Mouse (Mus musculus) macrophage (primary cell): Measurements from ENCODE around the gene Arhgap11a. TPM values are rescaled to one million over a fixed set of nuclear protein-coding genes. Genes with fewer than 3 reads are reported as not detected.

ENCODE experiments used
- H3K27ac ChIP-seq: fragments of 350-480 bp; formaldehyde crosslinking; 2 replicates; pipeline ENCODE4 v1.9.0; 2021
- H3K36me3 ChIP-seq: fragments of 350-480 bp; formaldehyde crosslinking; 2 replicates; pipeline ENCODE4 v1.9.0; 2021; ENCODE audit errors: inconsistent target
- H3K4me3 ChIP-seq: fragments of 350-480 bp; formaldehyde crosslinking; 2 replicates; pipeline ENCODE4 v1.9.0; 2021; ENCODE audit errors: inconsistent target
- H3K79me2 ChIP-seq: fragments of 350-480 bp; formaldehyde crosslinking; 2 replicates; pipeline ENCODE4 v1.9.0; 2021; ENCODE audit errors: inconsistent target
- WGBS: methylation state at CpG from one replicate; pipeline ENCODE4 v1.1.7; 2026; ENCODE audit warnings: inconsistent platforms; ENCODE audit not compliant: missing documents; 5-methylcytosine and 5-hydroxymethylcytosine counted together
- polyA plus RNA-seq: library from polyadenylated mRNA; stranded (reverse); fragments of 250-400 nt; gene quantifications from 3 replicates; pipeline ENCODE4 v1.2.4, GENCODE M21; 2018; ENCODE audit warnings: inconsistent platforms

Gene Arhgap11a
- polyA plus RNA-seq, 1 experiment from 2014 or later, result 23.1 TPM

- no peak within 1 kb of the TSS for H3K4me3 ChIP-seq
- WGBS, result 69% methylated on average over 16 of the region's 23 CpGs
- no peaks in the 10 kb centered on the region; the same call in 1 of the 2 replicates for H3K79me2 ChIP-seq
- H3K27ac ChIP-seq, result no peak within 1 kb of the TSS
- peaks cover 20% of the 10 kb centered on the region; the same call in 1 of the 2 replicates for H3K36me3 ChIP-seq
Observed at GRCm38 (mm10) chr2:113828943-113829882, 19.2 kb downstream of the Arhgap11a start, which contains the start of gene Scg5. Gene Scg5 (minus strand): TSS chr2:113829121.

GRCm38 (mm10) chr2:113828086-113828942, 20.1 kb downstream of the Arhgap11a start:
- WGBS, result 65% methylated on average over 17 of the region's 17 CpGs

GRCm38 (mm10) chr2:113823909-113824308, 24.6 kb downstream of the Arhgap11a start:
- H3K79me2 ChIP-seq, result no peaks in the 10 kb centered on the region
- H3K36me3 ChIP-seq, result no peaks in the 10 kb centered on the region
- 0% methylated on average over 2 of the region's 2 CpGs for WGBS
- H3K27ac ChIP-seq, result no peak overlapping the region
- H3K4me3 ChIP-seq, result no peak overlapping the region

More at GRCm38 (mm10) chr2:113828086-113828942, 20.1 kb downstream of the Arhgap11a start:
- H3K27ac ChIP-seq, result no peak overlapping the region
- peaks cover 11% of the 10 kb centered on the region; the same call in 1 of the 2 replicates for H3K36me3 ChIP-seq
- no peak overlapping the region for H3K4me3 ChIP-seq
- H3K79me2 ChIP-seq, result no peaks in the 10 kb centered on the region; the same call in 1 of the 2 replicates

GRCm38 (mm10) chr2:113822367-113822766, 26.1 kb downstream of the Arhgap11a start:
- Histone ChIP-seq H3K79me2 (no peaks in the 10 kb centered on the region), H3K4me3 (no peak overlapping the region), H3K36me3 (no peaks in the 10 kb centered on the region), H3K27ac (no peak overlapping the region)
- 97% methylated on average over 8 of the region's 8 CpGs for WGBS

DNA sequence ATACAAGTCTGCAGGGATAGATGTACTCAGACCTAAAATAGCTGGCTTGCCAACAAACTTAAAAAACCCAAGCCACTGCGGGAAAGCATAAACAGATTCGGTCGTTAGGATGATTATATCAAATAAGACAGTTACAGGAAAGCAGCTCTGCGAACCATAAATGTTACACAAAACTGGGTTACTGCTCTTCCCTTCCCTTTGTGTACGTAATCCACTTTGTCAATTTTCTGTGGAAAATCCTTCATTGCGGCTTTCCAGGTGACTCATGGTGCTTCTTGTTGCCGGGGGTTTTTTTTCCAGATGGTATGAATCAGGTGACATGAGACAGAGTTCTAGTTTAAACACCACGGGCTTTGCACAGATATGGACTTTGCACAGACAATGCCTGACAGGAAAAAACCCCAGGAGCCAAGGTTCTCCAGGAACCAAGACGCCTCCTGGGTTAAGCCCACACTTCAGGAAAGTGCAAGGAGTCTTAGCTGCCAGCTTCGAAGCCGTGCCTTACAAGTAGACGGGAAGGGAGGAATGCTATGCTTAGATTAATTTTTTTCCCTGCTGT, 27.2 kb downstream of the Arhgap11a start:
- Histone ChIP-seq H3K36me3 (no peaks in the 10 kb centered on the region), H3K27ac (no peak overlapping the region), H3K79me2 (no peaks in the 10 kb centered on the region), H3K4me3 (no peak overlapping the region)
- WGBS, result 97% methylated on average over 12 of the region's 12 CpGs

DNA sequence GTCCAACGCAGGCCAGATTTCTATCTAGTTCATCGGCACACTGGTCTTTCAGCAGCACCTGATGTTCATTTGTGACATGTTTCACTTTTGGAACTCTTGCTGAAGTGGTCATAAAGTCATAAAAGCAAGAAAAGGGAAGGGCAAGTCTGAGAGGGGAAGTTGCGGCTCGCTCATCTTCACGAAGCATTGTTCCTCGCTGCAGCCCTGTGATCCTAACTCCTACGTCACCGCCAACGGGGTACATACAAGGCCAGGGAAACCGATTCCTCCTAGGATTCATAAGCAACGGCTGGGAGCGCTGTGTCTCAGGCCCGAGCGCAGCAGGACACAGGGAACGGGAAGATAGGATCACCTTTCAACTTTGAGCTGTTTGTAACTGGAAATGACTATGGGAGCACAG, 28.3 kb downstream of the Arhgap11a start:
- Histone ChIP-seq H3K4me3 (no peak overlapping the region), H3K36me3 (no peaks in the 10 kb centered on the region), H3K79me2 (no peaks in the 10 kb centered on the region), H3K27ac (no peak overlapping the region)
- WGBS, result 63% methylated on average over 15 of the region's 15 CpGs

DNA sequence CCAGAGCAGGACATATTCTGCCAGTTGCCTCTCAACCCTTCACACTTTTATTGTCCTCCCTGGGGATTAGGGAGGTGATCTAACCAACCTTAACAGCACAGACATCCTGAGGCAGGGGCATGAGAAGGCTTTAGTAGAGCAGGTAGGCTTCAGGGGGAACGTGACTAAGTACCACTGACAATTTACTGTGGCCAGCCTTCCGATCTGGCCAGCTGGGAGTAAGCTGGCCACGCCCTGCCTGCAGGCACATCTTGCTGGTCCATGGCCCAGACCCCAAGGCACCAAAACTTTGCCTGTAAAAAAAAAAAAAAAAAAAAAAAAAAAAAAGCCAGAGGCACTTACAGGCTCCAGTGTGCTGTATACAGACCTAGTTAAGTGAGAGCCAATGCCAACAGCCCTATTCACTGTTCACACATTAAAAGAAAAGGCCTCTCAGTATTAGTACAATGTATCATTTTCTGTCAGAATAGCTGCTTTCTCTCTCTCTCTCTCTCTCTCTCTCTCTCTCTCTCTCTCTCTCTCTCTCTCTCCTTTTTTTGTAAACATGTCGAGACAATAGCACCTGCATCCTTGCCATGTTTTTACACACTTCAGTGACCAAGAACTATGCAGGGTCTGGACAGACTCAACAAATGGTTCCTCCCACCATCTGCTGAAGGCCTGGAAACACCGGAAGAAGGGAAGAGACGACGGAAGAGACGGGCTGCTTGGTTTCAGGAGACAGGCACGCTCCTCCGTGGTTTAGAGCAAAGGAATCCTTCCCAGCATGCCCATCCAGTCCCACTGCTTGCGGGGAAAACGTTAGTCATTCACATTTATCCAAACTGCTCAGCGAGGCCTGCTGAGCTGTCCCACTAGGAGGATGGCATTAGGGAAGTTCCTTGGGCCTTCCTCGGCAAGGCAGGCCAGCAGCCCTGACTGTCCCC, 30.5 kb downstream of the Arhgap11a start:
- 91% methylated on average over 14 of the region's 14 CpGs for WGBS
- H3K4me3 ChIP-seq, result no peak overlapping the region

GRCm38 (mm10) chr2:113807640-113808039, 40.8 kb downstream of the Arhgap11a start:
- H3K36me3 ChIP-seq, result no peaks in the 10 kb centered on the region
- no peak overlapping the region for H3K4me3 ChIP-seq
- WGBS, result 21% methylated on average over 9 of the region's 9 CpGs
- H3K27ac ChIP-seq, result no peak overlapping the region
- no peaks in the 10 kb centered on the region for H3K79me2 ChIP-seq

More for the DNA sequence above, 30.5 kb downstream of the Arhgap11a start:
- Histone ChIP-seq H3K27ac (no peak overlapping the region), H3K79me2 (no peaks in the 10 kb centered on the region), H3K36me3 (no peaks in the 10 kb centered on the region)

GRCm38 (mm10) chr2:113806851-113807577, 41.4 kb downstream of the Arhgap11a start:
- Histone ChIP-seq H3K27ac (no peak overlapping the region), H3K79me2 (no peaks in the 10 kb centered on the region), H3K36me3 (no peaks in the 10 kb centered on the region), H3K4me3 (no peak overlapping the region)
- WGBS, result 87% methylated on average over 9 of the region's 10 CpGs

- no peak overlapping the region for H3K27ac ChIP-seq
- H3K79me2 ChIP-seq, result no peaks in the 10 kb centered on the region
- no peak overlapping the region for H3K4me3 ChIP-seq
- 66% methylated on average over 4 of the region's 4 CpGs for WGBS
- no peaks in the 10 kb centered on the region for H3K36me3 ChIP-seq
Observed at GRCm38 (mm10) chr2:113805765-113806164, 42.7 kb downstream of the Arhgap11a start.

DNA sequence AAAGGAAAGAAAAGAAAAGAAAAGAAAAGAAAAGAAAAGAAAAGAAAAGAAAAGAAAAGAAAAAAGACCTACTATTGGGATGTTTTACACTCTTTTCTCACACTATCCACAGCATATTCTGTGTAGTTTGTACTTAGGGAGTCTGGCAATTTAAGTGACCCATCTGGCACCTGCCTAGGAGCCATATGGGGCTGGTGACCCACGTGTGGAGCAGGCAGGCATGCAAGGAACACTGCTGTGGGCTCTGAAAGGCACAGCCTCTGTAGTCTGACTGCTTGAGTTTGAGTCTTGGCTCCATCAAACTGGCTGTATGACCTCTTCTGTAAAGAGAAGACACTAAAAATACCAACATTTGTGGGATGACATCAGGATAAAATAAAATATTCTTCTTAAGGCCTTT, 44.7 kb downstream of the Arhgap11a start:
- Histone ChIP-seq H3K36me3 (no peaks in the 10 kb centered on the region), H3K4me3 (no peak overlapping the region), H3K27ac (no peak overlapping the region), H3K79me2 (no peaks in the 10 kb centered on the region)
- WGBS, result 11% methylated on average over 1 of the region's 1 CpGs

- H3K36me3 ChIP-seq, result no peaks in the 10 kb centered on the region
- 77% methylated on average over 5 of the region's 5 CpGs for WGBS
Observed at GRCm38 (mm10) chr2:113800846-113801245, 47.6 kb downstream of the Arhgap11a start.

DNA sequence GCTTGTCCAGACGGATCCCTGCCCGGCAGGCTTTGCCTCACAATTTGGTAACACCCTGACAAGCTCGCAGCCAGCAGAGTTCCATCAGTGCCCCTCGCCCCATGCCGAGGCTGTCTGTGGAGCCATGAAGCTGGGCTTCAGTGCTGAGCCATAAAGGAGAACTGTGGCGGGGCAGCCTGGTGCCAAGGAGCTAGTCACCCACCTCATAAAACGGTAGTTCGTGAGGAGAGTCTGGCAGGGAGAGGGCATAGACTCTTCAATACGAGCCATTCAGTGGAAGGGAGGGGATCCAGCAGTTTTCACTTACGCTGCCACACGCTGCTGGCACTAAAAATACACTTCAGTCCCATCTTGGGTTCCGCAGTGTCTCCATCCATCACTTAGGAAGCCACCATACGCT, 49.9 kb downstream of the Arhgap11a start:
- H3K4me3 ChIP-seq, result no peak overlapping the region
- H3K36me3 ChIP-seq, result no peaks in the 10 kb centered on the region
- no peak overlapping the region for H3K27ac ChIP-seq
- H3K79me2 ChIP-seq, result no peaks in the 10 kb centered on the region
- 90% methylated on average over 13 of the region's 13 CpGs for WGBS

More at GRCm38 (mm10) chr2:113800846-113801245, 47.6 kb downstream of the Arhgap11a start:
- Histone ChIP-seq H3K27ac (no peak overlapping the region), H3K4me3 (no peak overlapping the region), H3K79me2 (no peaks in the 10 kb centered on the region)
